Mouse (Mus musculus): ENCODE measurements around the gene Itgam.

DNA sequence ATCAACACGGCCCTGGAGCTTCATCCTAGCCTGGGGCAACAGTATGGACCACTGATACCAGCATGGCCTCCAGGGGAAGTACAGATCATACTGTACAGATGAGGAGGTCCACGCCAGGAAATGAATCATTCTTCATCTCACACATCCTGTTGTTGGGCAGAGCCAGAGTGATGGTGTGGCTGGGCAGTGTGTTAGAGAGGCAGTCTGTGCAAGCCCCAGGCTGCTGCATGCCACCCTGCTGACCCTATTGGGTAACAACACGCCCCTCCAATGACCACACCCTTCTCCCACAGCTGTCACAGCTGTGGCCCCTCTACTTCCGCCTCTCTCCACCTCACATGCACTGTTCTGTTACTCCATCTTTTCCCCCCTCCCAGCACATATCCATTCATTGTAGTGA, 11.7 kb upstream of the Itgam start:
- no peak for TF ChIP-seq POLR2A (IDR thresholded peaks at IDR 0.05; ENCODE audit: borderline replicate concordance, control insufficient read depth, low read depth, low read length)
- TF ChIP-seq CTCF (IDR thresholded peaks at IDR 0.05; ENCODE audit: control insufficient read depth, insufficient read depth, low read length): no peak
